Mouse (Mus musculus): ENCODE measurements around the gene Prpf6. TPM values are rescaled to one million over a fixed set of nuclear protein-coding genes. Genes with fewer than 3 reads are reported as not detected.

The Prpf6 gene
- polyA plus RNA-seq, 1 experiment = 10.4 TPM

- no peak for TF ChIP-seq POLR2A (IDR thresholded peaks at IDR 0.05; ENCODE audit: low read depth, low read length)
- no peak for TF ChIP-seq CTCF (IDR thresholded peaks at IDR 0.05; ENCODE audit: extremely low read depth, insufficient read length, insufficient replicate concordance, low read depth, low read length)
- H3K27me3 ChIP-seq (ENCODE audit: control insufficient read depth, insufficient read depth, low read length) = no peaks in the 10 kb centered on the region
- 92% methylated on average over 5 of the region's 5 CpGs for WGBS
- H3K36me3 ChIP-seq (ENCODE audit: control insufficient read depth, insufficient read depth, low read length) = peaks cover 10% of the 10 kb centered on the region; the same call in 1 of the 2 replicates
- no peak overlapping the region for H3K4me3 ChIP-seq (ENCODE audit: low read depth, low read length)
- no peaks in the 10 kb centered on the region; the same call in 1 of the 2 replicates for H3K4me1 ChIP-seq (ENCODE audit: control insufficient read depth, insufficient read depth, insufficient read length, low read length)
- no peak overlapping the region for H3K27ac ChIP-seq (ENCODE audit: insufficient read depth, low read depth, low read length)
These were observed 1.2 kb upstream of the Prpf6 start for GRCm38 (mm10) chr2:181590471-181590870.

DNA sequence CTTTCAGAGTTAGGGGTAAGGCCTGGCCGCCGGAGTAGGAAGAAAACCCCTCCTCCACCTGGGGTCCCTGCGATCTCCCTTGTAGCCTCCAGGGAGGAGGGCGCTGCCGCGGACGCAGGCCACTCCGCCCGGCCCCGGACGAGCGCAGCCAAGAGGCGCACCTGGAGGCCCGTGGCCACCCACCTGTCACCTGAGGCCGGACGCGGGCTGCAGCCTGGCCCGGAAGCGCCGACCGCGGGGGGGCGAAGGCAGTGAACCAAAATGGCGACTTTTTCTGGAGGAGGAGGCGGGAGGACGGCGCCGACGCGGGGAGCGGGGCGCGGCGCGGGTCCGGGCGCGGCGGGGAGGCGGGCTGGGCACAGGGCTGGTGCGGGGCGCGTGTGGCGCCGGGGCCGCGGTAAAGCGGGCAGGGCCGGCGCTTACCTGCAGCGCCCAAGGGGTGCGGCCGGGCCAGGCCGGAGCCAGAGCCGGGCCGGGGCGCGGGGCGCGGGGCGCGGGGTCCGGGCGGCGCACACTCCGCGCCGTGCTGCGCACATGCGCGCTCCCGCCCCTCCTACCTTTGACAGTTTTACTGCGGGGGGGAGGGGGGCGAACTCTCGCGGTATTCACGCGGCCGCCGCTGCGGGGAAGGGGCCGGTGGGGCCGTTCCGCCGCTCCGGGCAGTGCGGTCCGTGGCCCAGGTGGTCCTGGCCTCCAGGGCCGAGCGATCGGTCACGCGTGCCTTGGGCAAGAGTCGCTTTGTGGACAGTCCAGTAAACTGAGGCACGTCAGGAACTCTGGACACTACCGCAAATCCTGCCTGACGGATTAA, 768 bp downstream of the Prpf6 start, which contains the start of gene Zfp512b:
Zfp512b (minus strand) TSS at position 573 of the 811 bp plus-strand sequence.
- peaks cover 4% of the 10 kb centered on the region; the same call in 1 of the 2 replicates for H3K36me3 ChIP-seq (ENCODE audit: control insufficient read depth, insufficient read depth, low read length)
- H3K27me3 ChIP-seq (ENCODE audit: control insufficient read depth, insufficient read depth, low read length) = no peaks in the 10 kb centered on the region
- 1% methylated on average over 78 of the region's 97 CpGs for WGBS
- H3K4me3 ChIP-seq (ENCODE audit: low read depth, low read length) = peak within 1 kb of the TSS; percentile 74
- TF ChIP-seq CTCF (IDR thresholded peaks at IDR 0.05; ENCODE audit: extremely low read depth, insufficient read length, insufficient replicate concordance, low read depth, low read length) (no peak), POLR2A (IDR thresholded peaks at IDR 0.05; ENCODE audit: low read depth, low read length) (no peak; the same call in 1 of the 2 replicates)
- H3K27ac ChIP-seq (ENCODE audit: insufficient read depth, low read depth, low read length) = peak within 1 kb of the TSS; percentile 25; the same call in 1 of the 2 replicates
- H3K4me1 ChIP-seq (ENCODE audit: control insufficient read depth, insufficient read depth, insufficient read length, low read length) = no peaks in the 10 kb centered on the region; the same call in 1 of the 2 replicates

DNA sequence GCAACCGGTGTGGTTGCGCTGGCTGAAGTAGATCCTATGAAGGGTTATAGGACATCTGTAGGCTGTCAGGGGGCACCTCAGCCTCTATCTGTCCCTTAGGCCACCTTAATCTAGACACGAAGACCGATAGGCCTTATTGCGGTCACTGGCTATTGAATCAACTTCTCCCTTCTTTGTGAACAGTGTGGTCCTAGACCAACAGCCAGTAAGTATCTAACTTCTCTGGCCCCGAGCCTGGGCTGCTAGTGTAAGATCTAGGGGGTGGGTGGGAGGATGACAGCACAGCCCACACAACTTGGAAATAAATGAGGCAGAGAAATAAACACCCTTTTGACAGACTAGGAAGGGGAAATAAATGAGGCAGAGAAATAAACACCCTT, 1.4 kb downstream of the Prpf6 start:
- no peak for TF ChIP-seq CTCF (IDR thresholded peaks at IDR 0.05; ENCODE audit: extremely low read depth, insufficient read length, insufficient replicate concordance, low read depth, low read length)
- no peak for TF ChIP-seq POLR2A (IDR thresholded peaks at IDR 0.05; ENCODE audit: low read depth, low read length)
- Histone ChIP-seq H3K36me3 (ENCODE audit: control insufficient read depth, insufficient read depth, low read length) (peaks cover 4% of the 10 kb centered on the region; the same call in 1 of the 2 replicates), H3K4me3 (ENCODE audit: low read depth, low read length) (peak overlapping the region; percentile 74), H3K27ac (ENCODE audit: insufficient read depth, low read depth, low read length) (peak overlapping the region; percentile 25; the same call in 1 of the 2 replicates), H3K4me1 (ENCODE audit: control insufficient read depth, insufficient read depth, insufficient read length, low read length) (peaks cover 3% of the 10 kb centered on the region; the same call in 1 of the 2 replicates), H3K27me3 (ENCODE audit: control insufficient read depth, insufficient read depth, low read length) (no peaks in the 10 kb centered on the region)
- WGBS = 15% methylated on average over 6 of the region's 6 CpGs

DNA sequence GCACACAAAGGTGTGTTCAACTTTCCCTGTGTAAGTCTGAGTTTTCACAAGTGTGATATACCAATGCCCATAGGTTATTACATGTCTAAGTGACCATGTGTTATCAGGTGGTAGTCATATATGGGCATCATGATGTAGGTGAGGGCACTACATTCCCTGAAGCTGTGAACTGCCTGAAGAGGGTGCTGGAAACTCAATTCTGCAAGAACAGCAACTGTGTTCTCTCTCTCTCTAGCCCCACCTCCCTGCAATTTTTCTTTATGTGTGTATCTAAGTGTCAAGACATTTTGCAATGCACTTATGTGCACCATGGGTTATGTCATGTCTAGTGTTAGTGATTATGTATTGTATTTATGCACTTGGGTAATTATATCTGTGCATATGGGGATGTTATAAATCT, 2.3 kb downstream of the Prpf6 start:
- H3K4me1 ChIP-seq (ENCODE audit: control insufficient read depth, insufficient read depth, insufficient read length, low read length) = peaks cover 3% of the 10 kb centered on the region; the same call in 1 of the 2 replicates
- no peaks in the 10 kb centered on the region for H3K27me3 ChIP-seq (ENCODE audit: control insufficient read depth, insufficient read depth, low read length)
- no peak overlapping the region for H3K27ac ChIP-seq (ENCODE audit: insufficient read depth, low read depth, low read length)
- no peak overlapping the region for H3K4me3 ChIP-seq (ENCODE audit: low read depth, low read length)
- H3K36me3 ChIP-seq (ENCODE audit: control insufficient read depth, insufficient read depth, low read length) = peaks cover 4% of the 10 kb centered on the region; the same call in 1 of the 2 replicates
- no peak for TF ChIP-seq POLR2A (IDR thresholded peaks at IDR 0.05; ENCODE audit: low read depth, low read length)
- no peak for TF ChIP-seq CTCF (IDR thresholded peaks at IDR 0.05; ENCODE audit: extremely low read depth, insufficient read length, insufficient replicate concordance, low read depth, low read length)

GRCm38 (mm10) chr2:181594946-181595696, 3.5 kb downstream of the Prpf6 start:
- H3K36me3 ChIP-seq (ENCODE audit: control insufficient read depth, insufficient read depth, low read length) = peaks cover 3% of the 10 kb centered on the region; the same call in 1 of the 2 replicates
- peaks cover 3% of the 10 kb centered on the region; the same call in 1 of the 2 replicates for H3K4me1 ChIP-seq (ENCODE audit: control insufficient read depth, insufficient read depth, insufficient read length, low read length)
- no peaks in the 10 kb centered on the region for H3K27me3 ChIP-seq (ENCODE audit: control insufficient read depth, insufficient read depth, low read length)
- peak; percentile 58; the same call in 1 of the 2 replicates for TF ChIP-seq CTCF (IDR thresholded peaks at IDR 0.05; ENCODE audit: extremely low read depth, insufficient read length, insufficient replicate concordance, low read depth, low read length)
- TF ChIP-seq POLR2A (IDR thresholded peaks at IDR 0.05; ENCODE audit: low read depth, low read length) = no peak
- WGBS = 74% methylated on average over 4 of the region's 4 CpGs
- H3K4me3 ChIP-seq (ENCODE audit: low read depth, low read length) = no peak overlapping the region
- no peak overlapping the region for H3K27ac ChIP-seq (ENCODE audit: insufficient read depth, low read depth, low read length)

GRCm38 (mm10) chr2:181596221-181596960, 4.7 kb downstream of the Prpf6 start:
- TF ChIP-seq CTCF (IDR thresholded peaks at IDR 0.05; ENCODE audit: extremely low read depth, insufficient read length, insufficient replicate concordance, low read depth, low read length) (no peak), POLR2A (IDR thresholded peaks at IDR 0.05; ENCODE audit: low read depth, low read length) (no peak)
- H3K4me1 ChIP-seq (ENCODE audit: control insufficient read depth, insufficient read depth, insufficient read length, low read length) = peaks cover 10% of the 10 kb centered on the region; the same call in 1 of the 2 replicates
- WGBS = 43% methylated on average over 6 of the region's 6 CpGs
- no peak overlapping the region for H3K4me3 ChIP-seq (ENCODE audit: low read depth, low read length)
- no peaks in the 10 kb centered on the region for H3K27me3 ChIP-seq (ENCODE audit: control insufficient read depth, insufficient read depth, low read length)
- H3K36me3 ChIP-seq (ENCODE audit: control insufficient read depth, insufficient read depth, low read length) = peaks cover 3% of the 10 kb centered on the region; the same call in 1 of the 2 replicates
- H3K27ac ChIP-seq (ENCODE audit: insufficient read depth, low read depth, low read length) = no peak overlapping the region

Measured in small intestine, adult 2 months (tissue).